Mouse (Mus musculus) inflammation-experienced regulatory T-cells, adult 6 months (primary cell): ENCODE data around the gene Mmp17. TPM values are rescaled to one million over a fixed set of nuclear protein-coding genes. Genes with fewer than 3 reads are reported as not detected.
"Not testable (repeated sequence)": the region's sequence is repeated elsewhere in the genome, so short reads cannot be mapped to it uniquely, and the experiment has no call there.

Experiments used
- ATAC-seq: one replicate; pipeline ENCODE4 v1.8.0; 2017
- polyA plus RNA-seq, 3 experiments: library from polyadenylated mRNA; unstranded; fragments of 100-300 nt; shearing (Covaris generic); gene quantifications; one replicate each; pipeline ENCODE4 v1.2.1; 2017

The Mmp17 gene
- polyA plus RNA-seq, 3 experiments from 2014 or later, result 0.08 TPM; not detected in 2

DNA sequence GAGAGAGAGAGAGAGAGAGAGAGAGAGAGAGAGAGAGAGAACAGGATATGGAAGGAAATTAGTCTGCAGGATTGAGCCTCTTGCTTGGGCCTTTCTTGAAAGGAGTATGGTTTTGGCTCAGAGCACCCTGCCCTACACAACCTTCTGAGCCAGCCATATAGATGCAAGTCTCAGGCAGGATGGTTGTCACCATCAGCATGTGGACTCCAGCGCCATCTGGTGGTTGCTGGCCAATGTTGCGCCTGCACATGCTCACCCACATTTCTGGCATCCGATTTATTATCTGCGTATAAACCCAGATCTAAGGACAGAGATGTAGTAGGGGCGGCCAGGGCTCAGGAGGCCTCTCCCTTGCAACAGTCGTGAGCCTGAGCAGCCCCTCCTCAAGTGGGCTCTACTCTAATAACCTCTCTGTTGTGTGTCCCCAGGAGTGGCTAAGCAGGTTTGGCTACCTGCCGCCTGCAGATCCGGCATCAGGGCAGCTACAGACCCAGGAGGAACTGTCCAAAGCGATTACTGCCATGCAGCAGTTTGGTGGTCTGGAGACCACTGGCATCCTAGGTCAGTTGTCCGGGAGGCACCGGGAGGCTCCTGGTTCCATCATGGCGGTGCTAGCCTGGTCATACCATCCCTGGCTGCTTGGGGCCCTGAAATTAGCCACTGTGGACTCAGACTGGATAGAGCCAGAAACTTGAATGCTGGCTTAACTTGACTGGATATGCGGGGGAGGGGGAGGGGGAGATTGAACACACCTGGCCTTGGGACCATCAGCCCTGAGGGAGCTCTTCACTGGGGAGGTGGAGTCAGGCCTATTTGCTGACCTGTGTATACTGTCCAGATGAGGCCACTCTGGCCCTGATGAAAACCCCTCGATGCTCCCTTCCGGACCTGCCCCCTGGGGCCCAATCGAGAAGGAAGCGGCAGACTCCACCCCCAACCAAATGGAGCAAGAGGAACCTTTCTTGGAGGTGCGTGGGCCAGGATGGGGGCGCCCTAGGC lies 10.4 kb downstream of the Mmp17 start:
- ATAC-seq, result peak; percentile 85

- ATAC-seq, result no peak
These were observed 18.1 kb downstream of the Mmp17 start for GRCm38 (mm10) chr5:129602071-129602487.

DNA sequence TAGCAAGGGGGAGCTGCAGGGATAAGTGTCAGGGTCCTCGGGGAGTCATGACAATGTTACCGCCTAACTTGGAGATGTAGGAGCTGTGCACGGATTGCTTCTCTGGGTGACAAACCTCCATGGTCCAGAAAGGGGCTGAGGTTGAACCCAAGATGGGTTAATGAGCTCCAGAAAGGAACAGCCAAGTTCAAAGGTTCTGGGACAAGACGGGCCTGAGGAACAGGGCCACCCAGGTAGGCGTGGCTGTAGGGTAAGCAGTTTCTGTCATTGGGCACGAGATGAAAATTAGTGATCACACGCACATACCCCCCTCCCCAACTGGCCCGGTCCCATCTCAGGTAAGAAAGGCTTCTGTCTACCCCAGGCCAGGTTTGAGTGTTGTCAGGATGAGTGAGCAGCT lies 23.5 kb downstream of the Mmp17 start:
- no peak for ATAC-seq

- peak; percentile 46 for ATAC-seq
These were observed 27.1 kb downstream of the Mmp17 start for GRCm38 (mm10) chr5:129611060-129611459.

DNA sequence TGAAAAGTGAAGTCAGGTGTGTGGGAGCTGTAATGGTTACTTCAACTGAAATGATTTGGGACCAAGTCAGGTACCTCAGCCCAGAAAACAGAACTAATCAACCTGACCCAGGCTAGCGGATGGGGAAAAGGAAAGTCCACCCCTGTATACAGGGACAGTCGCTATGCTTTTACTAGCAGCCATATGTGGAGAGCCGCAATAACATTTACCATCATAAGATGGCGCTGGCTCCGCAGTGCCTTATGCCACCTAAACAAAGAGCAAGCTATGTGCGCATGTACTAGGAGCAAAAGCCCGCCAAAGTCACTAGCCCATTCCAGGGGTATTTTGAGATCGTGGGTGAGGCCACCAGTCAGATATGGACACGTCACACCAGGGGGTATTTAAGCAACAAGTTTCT lies 36.6 kb downstream of the Mmp17 start:
- not testable (repeated sequence) for ATAC-seq

DNA sequence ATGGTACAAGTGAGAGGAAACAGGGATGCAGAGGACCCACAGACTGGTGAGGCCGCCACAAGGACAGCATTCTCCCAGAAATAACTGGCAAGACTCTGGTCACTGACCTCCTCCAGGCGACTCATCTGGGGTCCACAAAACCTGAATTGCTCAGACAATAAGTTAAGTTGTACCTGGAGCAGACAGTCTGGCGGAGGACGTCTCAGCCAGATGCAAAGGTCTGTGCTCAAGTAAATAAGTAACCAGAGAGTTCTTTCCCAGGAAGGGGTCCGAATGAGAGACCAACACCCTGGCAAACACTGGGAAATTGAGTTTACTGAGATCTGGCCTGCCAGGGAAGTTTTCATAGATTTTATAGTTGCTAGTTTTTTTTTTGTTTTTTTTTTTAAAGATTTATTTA lies 37.4 kb downstream of the Mmp17 start:
- no peak for ATAC-seq

- ATAC-seq, result no peak
These were observed 42.1 kb downstream of the Mmp17 start for GRCm38 (mm10) chr5:129626099-129626498.

DNA sequence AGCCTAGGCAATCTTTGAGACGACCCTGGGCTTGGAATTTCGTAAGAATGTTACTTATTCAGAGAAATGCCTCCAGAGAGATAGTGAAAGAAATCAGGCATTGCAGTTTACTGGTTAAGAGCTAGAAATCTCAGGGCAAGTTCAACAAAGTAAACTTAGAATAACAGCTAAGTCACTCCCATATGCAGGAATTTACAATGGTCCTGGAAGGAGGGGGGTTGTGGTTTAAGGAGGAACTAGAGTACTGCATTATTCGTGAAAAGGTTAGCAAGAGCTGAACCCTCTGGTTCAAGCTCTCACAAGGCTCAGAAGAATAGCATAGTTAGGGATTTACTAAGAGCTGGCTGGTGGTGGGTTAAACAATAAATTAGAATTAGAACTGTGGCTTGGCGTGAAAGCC lies 42.6 kb downstream of the Mmp17 start:
- ATAC-seq, result not testable (repeated sequence)

- ATAC-seq, result not testable (repeated sequence)
These were observed 48.6 kb downstream of the Mmp17 start for GRCm38 (mm10) chr5:129632270-129633250.

DNA sequence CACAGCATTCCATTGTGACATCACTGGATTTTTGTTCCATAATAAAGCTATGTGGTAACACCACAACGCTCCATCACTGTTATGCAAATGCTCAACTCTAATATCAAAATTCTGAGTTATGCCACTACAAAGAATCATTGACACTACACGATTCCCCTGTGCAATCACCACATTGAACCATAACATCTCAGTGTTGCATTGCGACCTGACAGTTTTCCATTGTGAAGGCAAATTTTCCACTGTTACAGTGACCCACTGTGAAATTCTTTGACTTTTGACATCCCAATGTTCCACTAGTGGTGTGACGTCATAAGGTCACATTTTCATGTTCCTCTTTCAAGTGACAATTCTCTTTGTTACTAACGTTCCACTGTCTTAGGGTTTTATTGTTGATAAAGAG lies 66.9 kb downstream of the Mmp17 start:
- ATAC-seq, result no peak

DNA sequence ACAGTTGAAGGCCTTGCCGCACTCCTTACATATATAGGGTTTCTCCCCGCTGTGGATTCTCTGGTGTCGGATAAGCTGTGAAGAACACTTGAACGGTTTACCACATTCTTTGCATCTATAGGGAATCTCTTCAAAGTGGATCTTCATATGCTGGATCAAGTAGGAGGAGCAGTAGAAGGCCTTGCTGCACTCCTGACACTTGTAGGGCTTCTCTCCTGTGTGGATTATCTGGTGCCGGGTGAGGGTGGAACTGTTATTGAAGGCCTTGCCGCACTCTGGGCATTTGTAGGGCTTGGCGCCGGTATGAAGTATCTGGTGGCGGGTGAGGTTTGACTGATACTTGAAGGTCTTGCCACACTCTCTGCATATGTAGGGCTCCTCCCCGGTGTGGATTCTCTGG lies 73.0 kb downstream of the Mmp17 start:
- no peak for ATAC-seq

DNA sequence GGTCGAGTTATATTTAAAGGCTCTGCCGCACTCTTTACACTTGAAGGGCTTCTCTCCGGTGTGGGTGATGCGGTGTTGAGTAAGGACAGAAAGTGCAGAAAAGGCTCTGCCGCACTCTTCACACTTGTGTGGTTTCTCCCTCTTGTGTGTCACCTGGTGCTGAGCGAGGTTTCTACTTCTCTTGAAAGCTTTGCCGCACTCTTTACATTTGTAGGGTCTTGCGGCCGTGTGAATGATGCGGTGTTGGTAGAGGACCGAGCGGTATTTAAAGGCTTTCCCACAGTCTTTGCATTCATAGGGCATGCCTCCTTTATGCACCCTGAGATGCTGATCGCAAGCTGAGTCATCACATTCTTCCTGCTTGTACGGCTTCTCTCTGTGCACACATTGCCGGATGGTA lies 74.0 kb downstream of the Mmp17 start:
- ATAC-seq, result no peak

Other genes starting within 250 kb of the Mmp17 start
- 10 to 100 TPM; 20.2 to 43.9 (median 33.4) TPM for gene Sfswap, start 82.9 kb upstream of the Mmp17 start, polyA plus RNA-seq
- gene Zfp11, start 85.9 kb downstream of the Mmp17 start, polyA plus RNA-seq, result 1 to 10 TPM; 4.6 to 5.1 (median 4.8) TPM
- not detected for gene Sept14, start 124.3 kb downstream of the Mmp17 start, polyA plus RNA-seq
- gene Mrps17, start 131.3 kb downstream of the Mmp17 start, polyA plus RNA-seq, result 100 to 1,000 TPM; 109 to 124 (median 117) TPM
- 10 to 100 TPM; 52.3 to 79.8 (median 79.6) TPM for gene Nipsnap2, start 140.9 kb downstream of the Mmp17 start, polyA plus RNA-seq
- gene Psph, start 203.3 kb downstream of the Mmp17 start, polyA plus RNA-seq, result 10 to 100 TPM; 43.6 to 79.5 (median 54.1) TPM